Mouse (Mus musculus): ENCODE data around the gene Tmem211.
A peak's percentile ranks its signal among the peaks of the same experiment; 100 is the strongest.

Tmem211 gene

GRCm38 (mm10) chr5:113226632-113227102 is at the start of gene Tmem211:
Tmem211 (plus strand) TSS chr5:113226909.
- peak; percentile 80 to 86 for DNase-seq (ENCODE audit: low spot score in 2 of 2)

GRCm38 (mm10) chr5:113179451-113179842 is 47.3 kb upstream of the Tmem211 start:
- DNase-seq (ENCODE audit: low spot score in 2 of 2) = no peak

- peak; percentile 94 to 95 for DNase-seq (ENCODE audit: low spot score in 2 of 2)
These were observed 46.6 kb upstream of the Tmem211 start for GRCm38 (mm10) chr5:113179843-113180682.

- no peak for DNase-seq (ENCODE audit: low spot score in 2 of 2)
These were observed 46.0 kb upstream of the Tmem211 start for GRCm38 (mm10) chr5:113180755-113181154.

- DNase-seq (ENCODE audit: low spot score in 2 of 2) = no peak
These were observed 45.3 kb upstream of the Tmem211 start for GRCm38 (mm10) chr5:113181441-113181840.

GRCm38 (mm10) chr5:113190558-113190957 is 36.2 kb upstream of the Tmem211 start:
- DNase-seq (ENCODE audit: low spot score in 2 of 2) = no peak

- no peak for DNase-seq (ENCODE audit: low spot score in 2 of 2)
These were observed 34.8 kb upstream of the Tmem211 start for GRCm38 (mm10) chr5:113191901-113192300.

GRCm38 (mm10) chr5:113193762-113194161 is 32.9 kb upstream of the Tmem211 start:
- DNase-seq (ENCODE audit: low spot score in 2 of 2) = no peak

- no peak for DNase-seq (ENCODE audit: low spot score in 2 of 2)
These were observed 31.3 kb upstream of the Tmem211 start for GRCm38 (mm10) chr5:113195451-113195850.

GRCm38 (mm10) chr5:113195907-113196306 is 30.8 kb upstream of the Tmem211 start:
- DNase-seq (ENCODE audit: low spot score in 2 of 2) = no peak

GRCm38 (mm10) chr5:113196916-113197794 is 29.6 kb upstream of the Tmem211 start:
- peak; percentile 47 to 80 for DNase-seq (ENCODE audit: low spot score in 2 of 2)

GRCm38 (mm10) chr5:113199126-113199771 is 27.5 kb upstream of the Tmem211 start:
- peak; percentile 62 to 72 for DNase-seq (ENCODE audit: low spot score in 2 of 2)

GRCm38 (mm10) chr5:113199772-113200134 is 27.0 kb upstream of the Tmem211 start:
- DNase-seq (ENCODE audit: low spot score in 2 of 2) = no peak

GRCm38 (mm10) chr5:113204193-113204592 is 22.5 kb upstream of the Tmem211 start:
- no peak for DNase-seq (ENCODE audit: low spot score in 2 of 2)

GRCm38 (mm10) chr5:113206670-113207352 is 19.9 kb upstream of the Tmem211 start:
- DNase-seq (ENCODE audit: low spot score in 2 of 2) = no peak

GRCm38 (mm10) chr5:113208048-113208447 is 18.7 kb upstream of the Tmem211 start:
- peak; percentile 79 to 83 for DNase-seq (ENCODE audit: low spot score in 2 of 2)

GRCm38 (mm10) chr5:113208622-113209400 is 17.9 kb upstream of the Tmem211 start:
- DNase-seq (ENCODE audit: low spot score in 2 of 2) = peak; percentile 90

- no peak for DNase-seq (ENCODE audit: low spot score in 2 of 2)
These were observed 17.3 kb upstream of the Tmem211 start for GRCm38 (mm10) chr5:113209401-113209750.

- DNase-seq (ENCODE audit: low spot score in 2 of 2) = peak; percentile 43 to 59
These were observed 16.8 kb upstream of the Tmem211 start for GRCm38 (mm10) chr5:113209898-113210297.

- peak; percentile 44 to 70 for DNase-seq (ENCODE audit: low spot score in 2 of 2)
These were observed 16.4 kb upstream of the Tmem211 start for GRCm38 (mm10) chr5:113210314-113210713.
